Mouse (Mus musculus): ENCODE measurements around the gene Gm39566. TPM values are rescaled to one million over a fixed set of nuclear protein-coding genes. Genes with fewer than 3 reads are reported as not detected.

Gm39566 gene
- polyA plus RNA-seq, 1 experiment from 2014 or later: not detected

DNA sequence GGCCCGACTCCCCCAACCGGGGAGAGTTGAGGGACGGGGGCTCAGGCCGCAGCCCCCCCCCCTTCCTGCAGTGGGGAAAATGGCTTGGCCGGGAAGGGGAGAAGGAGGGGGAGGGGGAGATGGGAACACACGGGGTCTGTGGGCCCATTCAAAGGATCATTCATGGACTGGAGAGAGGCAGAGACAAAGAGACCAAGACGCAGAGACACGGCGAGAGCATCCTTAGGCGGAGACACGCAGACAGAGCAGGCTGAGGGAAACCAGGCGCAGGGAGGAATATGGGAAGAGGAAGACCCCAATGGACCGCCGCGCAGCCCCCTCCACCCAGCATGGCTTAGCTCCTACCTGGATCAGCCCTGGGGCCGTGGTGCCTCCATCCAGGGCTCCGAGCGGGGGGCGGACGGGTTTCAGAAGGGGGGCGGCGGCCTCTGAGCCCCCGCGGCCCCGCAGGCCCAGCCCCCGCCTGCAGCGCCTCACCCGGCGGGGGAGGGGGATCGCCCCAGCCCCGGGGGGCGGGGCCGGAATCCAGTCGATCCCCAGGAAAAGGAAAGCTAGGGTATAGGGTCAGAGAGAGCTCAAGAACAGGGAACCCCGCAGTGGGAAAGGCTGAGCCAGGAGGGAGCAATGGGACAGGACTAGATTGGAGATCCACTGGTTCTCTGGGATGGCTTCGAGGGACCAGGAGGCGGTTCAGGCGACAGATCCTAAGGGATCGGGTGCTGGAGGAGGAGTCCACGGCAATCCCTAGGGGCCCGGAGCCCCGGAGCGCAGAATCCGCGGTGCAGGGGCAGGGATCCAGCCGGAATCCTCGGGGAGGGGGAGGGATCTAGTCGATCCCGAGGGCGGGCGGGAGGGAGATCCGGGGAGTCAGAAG, 21.8 kb upstream of the Gm39566 start:
- H3K9ac ChIP-seq (ENCODE audit: low read length): peak overlapping the region; percentile 79
- H3K36me3 ChIP-seq (ENCODE audit: control insufficient read depth, insufficient read depth): no peaks in the 10 kb centered on the region
- peak overlapping the region; percentile 74 for H3K4me3 ChIP-seq (ENCODE audit: low read length)
- WGBS: 2% methylated on average over 52 of the region's 52 CpGs
- H3K27ac ChIP-seq (ENCODE audit: low read length): peak overlapping the region; percentile 47
- H3K4me1 ChIP-seq (ENCODE audit: control insufficient read depth, insufficient read depth, low read length): peaks cover 24% of the 10 kb centered on the region
- no peak for ATAC-seq (replicated peaks; ENCODE audit: extremely low read depth, insufficient read depth, low FRiP score)
- H3K27me3 ChIP-seq (ENCODE audit: control insufficient read depth, insufficient read depth, low read length): peaks cover 28% of the 10 kb centered on the region
- peak overlapping the region; percentile 73 for H3K4me2 ChIP-seq (ENCODE audit: low read depth, low read length)
- no peaks in the 10 kb centered on the region for H3K9me3 ChIP-seq (replicated peaks; ENCODE audit: control insufficient read depth, low read length)

DNA sequence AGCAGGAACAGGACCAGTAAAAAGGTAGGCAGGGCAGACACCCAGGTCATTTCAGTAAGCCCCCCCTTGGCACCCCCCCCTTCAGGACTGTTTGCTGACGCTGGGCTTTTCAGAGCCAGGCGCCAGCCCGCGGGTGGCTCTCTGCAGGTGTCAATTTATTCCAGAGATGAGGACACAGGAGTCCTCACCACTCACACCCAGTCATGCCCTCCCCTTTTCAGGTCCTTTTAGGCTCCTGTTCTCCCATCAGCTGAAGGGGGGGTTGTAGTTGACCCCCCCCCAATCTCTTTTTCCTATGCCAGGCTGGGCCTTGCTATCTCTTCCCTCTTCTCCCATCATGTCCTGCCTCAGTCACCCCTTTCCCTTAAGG, 20.9 kb upstream of the Gm39566 start:
- WGBS: 10% methylated on average over 4 of the region's 4 CpGs

DNA sequence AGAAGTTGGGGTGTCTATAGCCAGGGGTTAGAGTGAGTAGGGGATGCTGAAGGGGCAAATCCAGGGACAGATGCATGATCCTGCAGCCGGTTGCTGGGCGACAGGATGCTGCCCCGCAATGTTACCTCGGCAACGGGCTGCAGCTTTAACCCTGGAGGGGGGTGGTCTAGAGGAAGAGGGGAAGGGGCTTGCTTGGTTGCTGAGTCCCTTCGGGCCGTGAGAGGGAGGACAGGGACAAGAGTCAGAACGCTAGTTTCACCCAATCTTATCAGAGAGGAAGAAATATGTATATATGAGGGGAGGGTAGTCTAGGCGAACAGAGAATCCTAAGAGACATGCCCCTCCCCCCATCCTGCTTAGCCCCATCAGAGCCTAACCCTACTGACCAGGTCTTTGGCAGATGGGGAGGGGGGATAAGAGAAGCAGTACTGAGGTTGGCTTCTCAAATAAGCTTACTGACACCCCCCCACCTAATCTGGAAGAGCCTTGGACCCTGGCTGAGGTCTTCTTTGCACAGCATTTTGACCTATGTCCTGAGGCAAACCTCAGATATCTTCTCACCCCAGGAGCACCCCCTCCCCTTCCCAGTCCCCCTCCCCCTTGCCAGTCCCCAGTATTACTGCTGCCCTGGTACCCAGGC, 20.3 kb upstream of the Gm39566 start:
- H3K27me3 ChIP-seq (ENCODE audit: control insufficient read depth, insufficient read depth, low read length): peaks cover 28% of the 10 kb centered on the region
- no peak overlapping the region for H3K4me3 ChIP-seq (ENCODE audit: low read length)
- H3K36me3 ChIP-seq (ENCODE audit: control insufficient read depth, insufficient read depth): no peaks in the 10 kb centered on the region
- 28% methylated on average over 9 of the region's 9 CpGs for WGBS
- H3K4me1 ChIP-seq (ENCODE audit: control insufficient read depth, insufficient read depth, low read length): peaks cover 24% of the 10 kb centered on the region
- peak overlapping the region; percentile 14; the same call in 1 of the 2 replicates for H3K4me2 ChIP-seq (ENCODE audit: low read depth, low read length)
- H3K27ac ChIP-seq (ENCODE audit: low read length): no peak overlapping the region
- no peak for ATAC-seq (replicated peaks; ENCODE audit: extremely low read depth, insufficient read depth, low FRiP score)
- H3K9me3 ChIP-seq (replicated peaks; ENCODE audit: control insufficient read depth, low read length): no peaks in the 10 kb centered on the region
- no peak overlapping the region for H3K9ac ChIP-seq (ENCODE audit: low read length)

More for the DNA sequence above, 20.9 kb upstream of the Gm39566 start:
- Histone ChIP-seq H3K27ac (ENCODE audit: low read length) (no peak overlapping the region), H3K27me3 (ENCODE audit: control insufficient read depth, insufficient read depth, low read length) (peaks cover 28% of the 10 kb centered on the region), H3K4me2 (ENCODE audit: low read depth, low read length) (peak overlapping the region; percentile 73; the same call in 1 of the 2 replicates), H3K4me3 (ENCODE audit: low read length) (no peak overlapping the region), H3K36me3 (ENCODE audit: control insufficient read depth, insufficient read depth) (no peaks in the 10 kb centered on the region), H3K9ac (ENCODE audit: low read length) (no peak overlapping the region), H3K9me3 (replicated peaks; ENCODE audit: control insufficient read depth, low read length) (no peaks in the 10 kb centered on the region), H3K4me1 (ENCODE audit: control insufficient read depth, insufficient read depth, low read length) (peaks cover 24% of the 10 kb centered on the region)
- ATAC-seq (replicated peaks; ENCODE audit: extremely low read depth, insufficient read depth, low FRiP score): no peak

DNA sequence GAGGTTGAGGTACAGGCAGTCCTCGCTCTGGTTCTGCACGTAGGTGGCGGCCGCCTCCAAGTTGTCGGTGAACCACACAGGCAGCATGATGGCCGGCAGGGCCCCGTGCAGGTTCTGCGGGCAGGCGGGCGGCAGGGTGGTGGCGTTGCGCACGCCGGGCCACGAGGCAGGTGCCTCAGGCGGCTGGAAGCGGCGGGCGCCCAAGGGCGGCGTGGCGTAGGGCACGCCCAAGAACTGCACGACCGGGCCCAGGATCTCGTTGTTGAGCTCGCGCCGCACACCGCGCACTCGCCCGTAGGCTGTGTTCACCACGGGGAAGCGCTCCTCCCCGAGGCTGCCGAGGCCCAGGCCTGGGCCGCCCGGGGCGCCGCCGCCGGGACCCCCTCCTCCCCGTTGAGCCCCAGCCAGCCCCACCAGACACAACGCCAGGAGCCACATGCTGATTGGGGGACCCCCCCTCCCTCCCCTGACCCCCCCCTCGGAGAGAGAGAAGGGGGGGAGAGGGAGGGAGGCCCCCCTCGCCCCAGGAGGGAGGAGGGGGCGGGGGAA, 19.0 kb upstream of the Gm39566 start:
- H3K36me3 ChIP-seq (ENCODE audit: control insufficient read depth, insufficient read depth): no peaks in the 10 kb centered on the region
- H3K9me3 ChIP-seq (replicated peaks; ENCODE audit: control insufficient read depth, low read length): no peaks in the 10 kb centered on the region
- H3K4me3 ChIP-seq (ENCODE audit: low read length): peak overlapping the region; percentile 50
- peak overlapping the region; percentile 80 for H3K4me2 ChIP-seq (ENCODE audit: low read depth, low read length)
- 8% methylated on average over 30 of the region's 48 CpGs for WGBS
- no peak for ATAC-seq (replicated peaks; ENCODE audit: extremely low read depth, insufficient read depth, low FRiP score)
- peak overlapping the region; percentile 73 for H3K9ac ChIP-seq (ENCODE audit: low read length)
- peaks cover 28% of the 10 kb centered on the region for H3K27me3 ChIP-seq (ENCODE audit: control insufficient read depth, insufficient read depth, low read length)
- H3K27ac ChIP-seq (ENCODE audit: low read length): no peak overlapping the region
- peaks cover 21% of the 10 kb centered on the region for H3K4me1 ChIP-seq (ENCODE audit: control insufficient read depth, insufficient read depth, low read length)

DNA sequence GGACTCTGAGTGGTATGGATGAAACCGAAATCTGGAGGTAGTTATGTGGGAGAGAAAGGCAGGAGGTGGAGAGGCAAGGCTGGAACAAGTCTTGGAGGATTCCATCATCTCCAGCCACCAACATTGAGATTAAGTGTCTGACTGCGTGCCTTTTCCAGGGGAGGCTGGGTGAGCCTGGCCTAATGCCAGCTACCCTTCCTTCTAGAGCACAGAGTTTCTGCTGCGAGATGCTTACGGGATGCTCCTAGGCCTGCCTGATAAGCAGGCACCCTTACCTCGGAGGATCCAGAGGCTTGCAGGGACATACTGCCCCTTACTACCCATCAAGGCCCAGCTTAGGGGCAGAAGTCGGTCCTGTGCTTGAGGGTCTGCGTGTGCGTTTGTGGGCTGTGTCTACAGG, 18.5 kb upstream of the Gm39566 start:
- Histone ChIP-seq H3K4me2 (ENCODE audit: low read depth, low read length) (peak overlapping the region; percentile 80), H3K4me1 (ENCODE audit: control insufficient read depth, insufficient read depth, low read length) (peaks cover 18% of the 10 kb centered on the region), H3K4me3 (ENCODE audit: low read length) (peak overlapping the region; percentile 50), H3K9ac (ENCODE audit: low read length) (peak overlapping the region; percentile 73), H3K9me3 (replicated peaks; ENCODE audit: control insufficient read depth, low read length) (no peaks in the 10 kb centered on the region), H3K27ac (ENCODE audit: low read length) (no peak overlapping the region), H3K27me3 (ENCODE audit: control insufficient read depth, insufficient read depth, low read length) (peaks cover 28% of the 10 kb centered on the region), H3K36me3 (ENCODE audit: control insufficient read depth, insufficient read depth) (no peaks in the 10 kb centered on the region)
- ATAC-seq (replicated peaks; ENCODE audit: extremely low read depth, insufficient read depth, low FRiP score): no peak
- WGBS: 36% methylated on average over 8 of the region's 8 CpGs

DNA sequence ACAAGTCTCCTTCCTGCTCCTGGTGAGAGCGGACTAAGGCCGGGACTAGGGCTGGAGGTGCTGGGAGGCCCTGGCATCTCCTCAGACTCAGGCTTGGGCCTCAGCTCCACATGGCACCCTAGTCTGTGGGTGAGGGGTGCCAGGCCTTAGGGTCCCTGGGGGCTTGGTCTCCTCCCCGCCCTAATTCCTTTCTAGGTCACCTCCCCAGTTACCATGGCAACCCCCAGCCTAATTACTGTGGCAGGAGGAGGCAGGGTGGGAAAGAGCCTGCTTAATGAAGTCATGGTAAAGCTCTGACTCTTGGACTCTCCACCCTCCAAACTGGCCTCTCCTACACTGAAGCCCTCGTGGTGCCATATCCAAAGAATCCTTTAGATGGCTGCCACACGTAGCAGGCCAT, 13.7 kb upstream of the Gm39566 start:
- no peak overlapping the region for H3K4me3 ChIP-seq (ENCODE audit: low read length)
- 77% methylated on average over 5 of the region's 5 CpGs for WGBS
- H3K36me3 ChIP-seq (ENCODE audit: control insufficient read depth, insufficient read depth): 0 out of 2 replicates have a peak, but pooled peaks cover 3% of the 10 kb centered on the region
- peaks cover 3% of the 10 kb centered on the region for H3K4me1 ChIP-seq (ENCODE audit: control insufficient read depth, insufficient read depth, low read length)
- H3K27me3 ChIP-seq (ENCODE audit: control insufficient read depth, insufficient read depth, low read length): peaks cover 4% of the 10 kb centered on the region; the same call in 1 of the 2 replicates
- H3K4me2 ChIP-seq (ENCODE audit: low read depth, low read length): no peak overlapping the region
- no peak overlapping the region for H3K27ac ChIP-seq (ENCODE audit: low read length)
- no peak overlapping the region for H3K9ac ChIP-seq (ENCODE audit: low read length)
- ATAC-seq (replicated peaks; ENCODE audit: extremely low read depth, insufficient read depth, low FRiP score): no peak
- H3K9me3 ChIP-seq (replicated peaks; ENCODE audit: control insufficient read depth, low read length): no peaks in the 10 kb centered on the region

DNA sequence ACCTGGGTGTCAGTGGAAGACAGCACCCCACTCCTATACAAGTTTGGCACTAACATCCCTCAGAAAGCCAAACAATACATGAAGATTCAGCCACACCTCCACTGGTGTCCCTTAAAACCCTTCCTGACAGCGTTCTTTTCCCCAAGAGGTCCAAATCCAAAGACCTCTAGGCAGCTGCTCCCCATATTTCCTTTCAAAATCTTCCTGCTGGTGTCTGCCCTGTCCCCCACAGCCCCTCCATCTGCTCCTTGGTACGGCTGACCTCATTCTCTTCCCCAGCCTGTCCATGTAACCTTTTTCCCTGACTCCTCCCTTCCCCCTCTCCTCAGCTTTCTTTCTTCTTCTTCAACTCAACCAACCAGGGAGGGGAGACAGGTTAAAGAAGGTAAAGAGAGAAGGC, 8.4 kb upstream of the Gm39566 start:
- no peaks in the 10 kb centered on the region for H3K9me3 ChIP-seq (replicated peaks; ENCODE audit: control insufficient read depth, low read length)
- H3K27me3 ChIP-seq (ENCODE audit: control insufficient read depth, insufficient read depth, low read length): no peaks in the 10 kb centered on the region
- no peak for ATAC-seq (replicated peaks; ENCODE audit: extremely low read depth, insufficient read depth, low FRiP score)
- H3K9ac ChIP-seq (ENCODE audit: low read length): no peak overlapping the region
- 77% methylated on average over 2 of the region's 2 CpGs for WGBS
- 0 out of 2 replicates have a peak, but pooled peaks cover 3% of the 10 kb centered on the region for H3K36me3 ChIP-seq (ENCODE audit: control insufficient read depth, insufficient read depth)
- no peak overlapping the region for H3K4me2 ChIP-seq (ENCODE audit: low read depth, low read length)
- no peak overlapping the region for H3K27ac ChIP-seq (ENCODE audit: low read length)
- H3K4me1 ChIP-seq (ENCODE audit: control insufficient read depth, insufficient read depth, low read length): no peaks in the 10 kb centered on the region
- H3K4me3 ChIP-seq (ENCODE audit: low read length): no peak overlapping the region

DNA sequence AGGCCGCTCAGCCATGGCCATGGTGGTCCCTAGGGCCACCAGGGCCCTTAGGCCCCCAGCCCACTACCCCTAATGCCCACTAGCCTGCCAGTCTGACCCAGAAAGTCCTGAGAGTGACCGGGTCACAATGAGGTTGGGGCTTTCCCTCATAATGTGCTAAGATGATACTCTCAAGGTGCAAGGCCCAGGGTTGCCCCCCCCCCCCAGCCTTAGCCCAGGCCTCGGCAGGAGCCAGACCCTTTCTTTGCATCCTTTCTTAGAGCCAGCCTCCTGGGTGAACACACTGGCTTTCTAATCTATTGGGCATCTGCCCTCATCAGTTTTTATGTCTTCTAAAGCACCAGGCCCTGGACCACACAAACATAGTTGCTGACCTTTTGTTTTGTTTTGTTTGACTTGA, 7.0 kb upstream of the Gm39566 start, which contains the start of gene Spem1:
Spem1 (minus strand) TSS at position 101 of the 400 bp plus-strand sequence.
- no peak within 1 kb of the TSS for H3K4me3 ChIP-seq (ENCODE audit: low read length)
- 0 out of 2 replicates have a peak, but pooled peaks cover 3% of the 10 kb centered on the region for H3K9me3 ChIP-seq (replicated peaks; ENCODE audit: control insufficient read depth, low read length)
- no peaks in the 10 kb centered on the region for H3K4me1 ChIP-seq (ENCODE audit: control insufficient read depth, insufficient read depth, low read length)
- H3K9ac ChIP-seq (ENCODE audit: low read length): no peak within 1 kb of the TSS
- 0 out of 2 replicates have a peak, but pooled peaks cover 3% of the 10 kb centered on the region for H3K36me3 ChIP-seq (ENCODE audit: control insufficient read depth, insufficient read depth)
- H3K27ac ChIP-seq (ENCODE audit: low read length): no peak within 1 kb of the TSS
- no peak for ATAC-seq (replicated peaks; ENCODE audit: extremely low read depth, insufficient read depth, low FRiP score)
- no peak within 1 kb of the TSS for H3K4me2 ChIP-seq (ENCODE audit: low read depth, low read length)
- 87% methylated on average over 3 of the region's 3 CpGs for WGBS
- no peaks in the 10 kb centered on the region for H3K27me3 ChIP-seq (ENCODE audit: control insufficient read depth, insufficient read depth, low read length)
